Mouse (Mus musculus): Measurements from ENCODE around the gene Anapc4. TPM values are rescaled to one million over a fixed set of nuclear protein-coding genes. Genes with fewer than 3 reads are reported as not detected.

Gene Anapc4
- polyA plus RNA-seq, 1 experiment: 26.3 TPM

GRCm38 (mm10) chr5:52904246-52904645 lies 70.4 kb downstream of the Anapc4 start:
- H3K36me3 ChIP-seq (ENCODE audit: control insufficient read depth, insufficient read depth, low read length): no peaks in the 10 kb centered on the region
- H3K4me3 ChIP-seq (ENCODE audit: control insufficient read depth, insufficient read depth, low read length): no peak overlapping the region
- H3K27ac ChIP-seq (ENCODE audit: control insufficient read depth, insufficient read depth, low read length): no peak overlapping the region
- no peaks in the 10 kb centered on the region for H3K4me1 ChIP-seq (replicated peaks; ENCODE audit: control insufficient read depth, insufficient read depth, low read length)
- H3K27me3 ChIP-seq (ENCODE audit: control insufficient read depth, insufficient read depth, low read length): no peaks in the 10 kb centered on the region
- no peak for TF ChIP-seq POLR2A (IDR thresholded peaks at IDR 0.05; ENCODE audit: control insufficient read depth, extremely low read depth, insufficient read depth, low read length, poor library complexity)
- no peak for TF ChIP-seq CTCF (IDR thresholded peaks at IDR 0.05; ENCODE audit: borderline replicate concordance, control insufficient read depth, extremely low read depth, insufficient read depth, low read length, poor library complexity)
- DNase-seq: no peak
- WGBS: 83% methylated on average over 4 of the region's 4 CpGs

- DNase-seq: no peak
- H3K4me1 ChIP-seq (replicated peaks; ENCODE audit: control insufficient read depth, insufficient read depth, low read length): no peaks in the 10 kb centered on the region
- 89% methylated on average over 6 of the region's 6 CpGs for WGBS
- no peak overlapping the region for H3K27ac ChIP-seq (ENCODE audit: control insufficient read depth, insufficient read depth, low read length)
- TF ChIP-seq POLR2A (IDR thresholded peaks at IDR 0.05; ENCODE audit: control insufficient read depth, extremely low read depth, insufficient read depth, low read length, poor library complexity) (no peak), CTCF (IDR thresholded peaks at IDR 0.05; ENCODE audit: borderline replicate concordance, control insufficient read depth, extremely low read depth, insufficient read depth, low read length, poor library complexity) (no peak)
- H3K4me3 ChIP-seq (ENCODE audit: control insufficient read depth, insufficient read depth, low read length): no peak overlapping the region
- H3K27me3 ChIP-seq (ENCODE audit: control insufficient read depth, insufficient read depth, low read length): no peaks in the 10 kb centered on the region
- no peaks in the 10 kb centered on the region for H3K36me3 ChIP-seq (ENCODE audit: control insufficient read depth, insufficient read depth, low read length)
Measured at GRCm38 (mm10) chr5:52904671-52905070, 70.9 kb downstream of the Anapc4 start.

GRCm38 (mm10) chr5:52908246-52908645 lies 74.4 kb downstream of the Anapc4 start:
- Histone ChIP-seq H3K27ac (ENCODE audit: control insufficient read depth, insufficient read depth, low read length) (no peak overlapping the region), H3K36me3 (ENCODE audit: control insufficient read depth, insufficient read depth, low read length) (no peaks in the 10 kb centered on the region), H3K4me1 (replicated peaks; ENCODE audit: control insufficient read depth, insufficient read depth, low read length) (0 out of 2 replicates have a peak, but pooled peaks cover 5% of the 10 kb centered on the region), H3K27me3 (ENCODE audit: control insufficient read depth, insufficient read depth, low read length) (no peaks in the 10 kb centered on the region), H3K4me3 (ENCODE audit: control insufficient read depth, insufficient read depth, low read length) (no peak overlapping the region)
- WGBS: 93% methylated on average over 3 of the region's 3 CpGs
- TF ChIP-seq POLR2A (IDR thresholded peaks at IDR 0.05; ENCODE audit: control insufficient read depth, extremely low read depth, insufficient read depth, low read length, poor library complexity): no peak
- TF ChIP-seq CTCF (IDR thresholded peaks at IDR 0.05; ENCODE audit: borderline replicate concordance, control insufficient read depth, extremely low read depth, insufficient read depth, low read length, poor library complexity): no peak
- no peak for DNase-seq

GRCm38 (mm10) chr5:52910159-52910591 lies 76.4 kb downstream of the Anapc4 start:
- DNase-seq: peak; percentile 53
- Histone ChIP-seq H3K4me1 (replicated peaks; ENCODE audit: control insufficient read depth, insufficient read depth, low read length) (0 out of 2 replicates have a peak, but pooled peaks cover 5% of the 10 kb centered on the region), H3K36me3 (ENCODE audit: control insufficient read depth, insufficient read depth, low read length) (no peaks in the 10 kb centered on the region), H3K27ac (ENCODE audit: control insufficient read depth, insufficient read depth, low read length) (no peak overlapping the region), H3K27me3 (ENCODE audit: control insufficient read depth, insufficient read depth, low read length) (no peaks in the 10 kb centered on the region), H3K4me3 (ENCODE audit: control insufficient read depth, insufficient read depth, low read length) (peak overlapping the region; percentile 40)
- no peak for TF ChIP-seq POLR2A (IDR thresholded peaks at IDR 0.05; ENCODE audit: control insufficient read depth, extremely low read depth, insufficient read depth, low read length, poor library complexity)
- no peak for TF ChIP-seq CTCF (IDR thresholded peaks at IDR 0.05; ENCODE audit: borderline replicate concordance, control insufficient read depth, extremely low read depth, insufficient read depth, low read length, poor library complexity)
- WGBS: 15% methylated on average over 12 of the region's 12 CpGs

GRCm38 (mm10) chr5:52911286-52911870 lies 77.6 kb downstream of the Anapc4 start:
- H3K4me3 ChIP-seq (ENCODE audit: control insufficient read depth, insufficient read depth, low read length): no peak overlapping the region
- 94% methylated on average over 10 of the region's 10 CpGs for WGBS
- H3K27ac ChIP-seq (ENCODE audit: control insufficient read depth, insufficient read depth, low read length): no peak overlapping the region
- no peak for TF ChIP-seq POLR2A (IDR thresholded peaks at IDR 0.05; ENCODE audit: control insufficient read depth, extremely low read depth, insufficient read depth, low read length, poor library complexity)
- TF ChIP-seq CTCF (IDR thresholded peaks at IDR 0.05; ENCODE audit: borderline replicate concordance, control insufficient read depth, extremely low read depth, insufficient read depth, low read length, poor library complexity): no peak
- DNase-seq: no peak
- no peaks in the 10 kb centered on the region for H3K36me3 ChIP-seq (ENCODE audit: control insufficient read depth, insufficient read depth, low read length)
- H3K4me1 ChIP-seq (replicated peaks; ENCODE audit: control insufficient read depth, insufficient read depth, low read length): 0 out of 2 replicates have a peak, but pooled peaks cover 5% of the 10 kb centered on the region
- no peaks in the 10 kb centered on the region for H3K27me3 ChIP-seq (ENCODE audit: control insufficient read depth, insufficient read depth, low read length)

- Histone ChIP-seq H3K27ac (ENCODE audit: control insufficient read depth, insufficient read depth, low read length) (no peak overlapping the region), H3K4me3 (ENCODE audit: control insufficient read depth, insufficient read depth, low read length) (no peak overlapping the region), H3K36me3 (ENCODE audit: control insufficient read depth, insufficient read depth, low read length) (no peaks in the 10 kb centered on the region), H3K27me3 (ENCODE audit: control insufficient read depth, insufficient read depth, low read length) (no peaks in the 10 kb centered on the region), H3K4me1 (replicated peaks; ENCODE audit: control insufficient read depth, insufficient read depth, low read length) (0 out of 2 replicates have a peak, but pooled peaks cover 5% of the 10 kb centered on the region)
- WGBS: 92% methylated on average over 7 of the region's 7 CpGs
- no peak for DNase-seq
- TF ChIP-seq CTCF (IDR thresholded peaks at IDR 0.05; ENCODE audit: borderline replicate concordance, control insufficient read depth, extremely low read depth, insufficient read depth, low read length, poor library complexity): no peak
- TF ChIP-seq POLR2A (IDR thresholded peaks at IDR 0.05; ENCODE audit: control insufficient read depth, extremely low read depth, insufficient read depth, low read length, poor library complexity): no peak
Measured at GRCm38 (mm10) chr5:52913711-52914110, 79.9 kb downstream of the Anapc4 start.

Measured in thymus, adult 2 months (tissue).